Mouse (Mus musculus): ENCODE measurements at regions not wholly inside any gene's neighbourhood (a gene's known extent, or its start where the extent isn't known, plus 50 kb on each side); places are given as distances from the start of the nearest gene placed in this dataset.

- Histone ChIP-seq H3K4me1 (ENCODE audit: control insufficient read depth, insufficient read depth, low read length) (no peaks in the 10 kb centered on the region), H3K36me3 (ENCODE audit: control insufficient read depth, insufficient read depth, low read length) (no peaks in the 10 kb centered on the region), H3K27ac (ENCODE audit: low read depth, low read length) (no peak overlapping the region), H3K9me3 (ENCODE audit: control insufficient read depth, low read length) (no peaks in the 10 kb centered on the region), H3K9ac (replicated peaks; ENCODE audit: low read depth, low read length) (no peak overlapping the region), H3K27me3 (ENCODE audit: control insufficient read depth, insufficient read depth, low read length) (no peaks in the 10 kb centered on the region), H3K4me2 (ENCODE audit: low read depth, low read length) (no peak overlapping the region), H3K4me3 (ENCODE audit: low read depth, low read length) (no peak overlapping the region)
- 96% methylated on average over 1 of the region's 1 CpGs for WGBS
- ATAC-seq (ENCODE audit: low read depth): no peak
These were observed 3879.6 kb upstream of the Gm7489 start for GRCm38 (mm10) chr15:50005142-50005541.

- Histone ChIP-seq H3K4me3 (ENCODE audit: low read depth, low read length) (no peak overlapping the region), H3K36me3 (ENCODE audit: control insufficient read depth, insufficient read depth, low read length) (no peaks in the 10 kb centered on the region)
These were observed 3838.1 kb upstream of the Gm7489 start for GRCm38 (mm10) chr15:50046653-50047052.

GRCm38 (mm10) chr15:50053468-50053867 lies 3831.2 kb upstream of the Gm7489 start:
- no peak overlapping the region for H3K4me3 ChIP-seq (ENCODE audit: low read depth, low read length)
- no peak overlapping the region for H3K9ac ChIP-seq (replicated peaks; ENCODE audit: low read depth, low read length)
- H3K4me1 ChIP-seq (ENCODE audit: control insufficient read depth, insufficient read depth, low read length): no peaks in the 10 kb centered on the region
- H3K36me3 ChIP-seq (ENCODE audit: control insufficient read depth, insufficient read depth, low read length): no peaks in the 10 kb centered on the region
- ATAC-seq (ENCODE audit: low read depth): peak; percentile 21; the same call in 1 of the 2 replicates
- WGBS: 92% methylated on average over 2 of the region's 2 CpGs
- H3K27me3 ChIP-seq (ENCODE audit: control insufficient read depth, insufficient read depth, low read length): no peaks in the 10 kb centered on the region
- no peak overlapping the region for H3K4me2 ChIP-seq (ENCODE audit: low read depth, low read length)
- H3K27ac ChIP-seq (ENCODE audit: low read depth, low read length): no peak overlapping the region
- H3K9me3 ChIP-seq (ENCODE audit: control insufficient read depth, low read length): no peaks in the 10 kb centered on the region

More at GRCm38 (mm10) chr15:50046653-50047052, 3838.1 kb upstream of the Gm7489 start:
- no peak overlapping the region for H3K27ac ChIP-seq (ENCODE audit: low read depth, low read length)
- H3K27me3 ChIP-seq (ENCODE audit: control insufficient read depth, insufficient read depth, low read length): no peaks in the 10 kb centered on the region
- H3K4me2 ChIP-seq (ENCODE audit: low read depth, low read length): no peak overlapping the region
- H3K4me1 ChIP-seq (ENCODE audit: control insufficient read depth, insufficient read depth, low read length): no peaks in the 10 kb centered on the region
- ATAC-seq (ENCODE audit: low read depth): no peak
- no peaks in the 10 kb centered on the region for H3K9me3 ChIP-seq (ENCODE audit: control insufficient read depth, low read length)
- no peak overlapping the region for H3K9ac ChIP-seq (replicated peaks; ENCODE audit: low read depth, low read length)

- Histone ChIP-seq H3K27me3 (ENCODE audit: control insufficient read depth, insufficient read depth, low read length) (no peaks in the 10 kb centered on the region), H3K4me2 (ENCODE audit: low read depth, low read length) (no peak overlapping the region), H3K4me1 (ENCODE audit: control insufficient read depth, insufficient read depth, low read length) (no peaks in the 10 kb centered on the region), H3K36me3 (ENCODE audit: control insufficient read depth, insufficient read depth, low read length) (no peaks in the 10 kb centered on the region), H3K4me3 (ENCODE audit: low read depth, low read length) (no peak overlapping the region), H3K9ac (replicated peaks; ENCODE audit: low read depth, low read length) (no peak overlapping the region), H3K27ac (ENCODE audit: low read depth, low read length) (no peak overlapping the region), H3K9me3 (ENCODE audit: control insufficient read depth, low read length) (no peaks in the 10 kb centered on the region)
- ATAC-seq (ENCODE audit: low read depth): peak; percentile 54; the same call in 1 of the 2 replicates
- 67% methylated on average over 6 of the region's 6 CpGs for WGBS
These were observed 3830.8 kb upstream of the Gm7489 start for GRCm38 (mm10) chr15:50053892-50054291.

GRCm38 (mm10) chr15:50078246-50078645 lies 3806.5 kb upstream of the Gm7489 start:
- WGBS: 97% methylated on average over 1 of the region's 1 CpGs
- ATAC-seq (ENCODE audit: low read depth): no peak
- no peaks in the 10 kb centered on the region for H3K4me1 ChIP-seq (ENCODE audit: control insufficient read depth, insufficient read depth, low read length)
- no peak overlapping the region for H3K9ac ChIP-seq (replicated peaks; ENCODE audit: low read depth, low read length)
- no peak overlapping the region for H3K4me2 ChIP-seq (ENCODE audit: low read depth, low read length)
- H3K27me3 ChIP-seq (ENCODE audit: control insufficient read depth, insufficient read depth, low read length): no peaks in the 10 kb centered on the region
- H3K9me3 ChIP-seq (ENCODE audit: control insufficient read depth, low read length): no peaks in the 10 kb centered on the region
- no peaks in the 10 kb centered on the region for H3K36me3 ChIP-seq (ENCODE audit: control insufficient read depth, insufficient read depth, low read length)
- no peak overlapping the region for H3K4me3 ChIP-seq (ENCODE audit: low read depth, low read length)
- H3K27ac ChIP-seq (ENCODE audit: low read depth, low read length): no peak overlapping the region

- H3K27me3 ChIP-seq (ENCODE audit: control insufficient read depth, insufficient read depth, low read length): no peaks in the 10 kb centered on the region
- H3K27ac ChIP-seq (ENCODE audit: low read depth, low read length): no peak overlapping the region
- no peak overlapping the region for H3K4me2 ChIP-seq (ENCODE audit: low read depth, low read length)
- no peaks in the 10 kb centered on the region for H3K4me1 ChIP-seq (ENCODE audit: control insufficient read depth, insufficient read depth, low read length)
- 85% methylated on average over 2 of the region's 2 CpGs for WGBS
- no peak for ATAC-seq (ENCODE audit: low read depth)
- H3K36me3 ChIP-seq (ENCODE audit: control insufficient read depth, insufficient read depth, low read length): no peaks in the 10 kb centered on the region
- H3K9ac ChIP-seq (replicated peaks; ENCODE audit: low read depth, low read length): no peak overlapping the region
- H3K4me3 ChIP-seq (ENCODE audit: low read depth, low read length): no peak overlapping the region
- no peaks in the 10 kb centered on the region for H3K9me3 ChIP-seq (ENCODE audit: control insufficient read depth, low read length)
These were observed 3802.3 kb upstream of the Gm7489 start for GRCm38 (mm10) chr15:50082428-50082827.

- H3K9me3 ChIP-seq (ENCODE audit: control insufficient read depth, low read length): no peaks in the 10 kb centered on the region
- WGBS: 74% methylated on average over 5 of the region's 5 CpGs
- ATAC-seq (ENCODE audit: low read depth): peak; percentile 51; the same call in 1 of the 2 replicates
- no peak overlapping the region for H3K9ac ChIP-seq (replicated peaks; ENCODE audit: low read depth, low read length)
- H3K4me1 ChIP-seq (ENCODE audit: control insufficient read depth, insufficient read depth, low read length): no peaks in the 10 kb centered on the region
- H3K27ac ChIP-seq (ENCODE audit: low read depth, low read length): no peak overlapping the region
- no peaks in the 10 kb centered on the region for H3K27me3 ChIP-seq (ENCODE audit: control insufficient read depth, insufficient read depth, low read length)
- no peak overlapping the region for H3K4me2 ChIP-seq (ENCODE audit: low read depth, low read length)
- no peaks in the 10 kb centered on the region for H3K36me3 ChIP-seq (ENCODE audit: control insufficient read depth, insufficient read depth, low read length)
- no peak overlapping the region for H3K4me3 ChIP-seq (ENCODE audit: low read depth, low read length)
These were observed 3782.0 kb upstream of the Gm7489 start for GRCm38 (mm10) chr15:50102596-50103277.

- Histone ChIP-seq H3K9me3 (ENCODE audit: control insufficient read depth, low read length) (no peaks in the 10 kb centered on the region), H3K36me3 (ENCODE audit: control insufficient read depth, insufficient read depth, low read length) (no peaks in the 10 kb centered on the region), H3K9ac (replicated peaks; ENCODE audit: low read depth, low read length) (no peak overlapping the region), H3K27ac (ENCODE audit: low read depth, low read length) (no peak overlapping the region), H3K4me3 (ENCODE audit: low read depth, low read length) (no peak overlapping the region), H3K4me2 (ENCODE audit: low read depth, low read length) (no peak overlapping the region), H3K27me3 (ENCODE audit: control insufficient read depth, insufficient read depth, low read length) (no peaks in the 10 kb centered on the region), H3K4me1 (ENCODE audit: control insufficient read depth, insufficient read depth, low read length) (no peaks in the 10 kb centered on the region)
- WGBS: 86% methylated on average over 3 of the region's 3 CpGs
- ATAC-seq (ENCODE audit: low read depth): no peak
These were observed 3775.8 kb upstream of the Gm7489 start for GRCm38 (mm10) chr15:50108913-50109312.

- Histone ChIP-seq H3K27me3 (ENCODE audit: control insufficient read depth, insufficient read depth, low read length) (no peaks in the 10 kb centered on the region), H3K27ac (ENCODE audit: low read depth, low read length) (no peak overlapping the region), H3K9ac (replicated peaks; ENCODE audit: low read depth, low read length) (no peak overlapping the region), H3K4me3 (ENCODE audit: low read depth, low read length) (no peak overlapping the region), H3K36me3 (ENCODE audit: control insufficient read depth, insufficient read depth, low read length) (no peaks in the 10 kb centered on the region), H3K4me2 (ENCODE audit: low read depth, low read length) (no peak overlapping the region), H3K9me3 (ENCODE audit: control insufficient read depth, low read length) (no peaks in the 10 kb centered on the region), H3K4me1 (ENCODE audit: control insufficient read depth, insufficient read depth, low read length) (no peaks in the 10 kb centered on the region)
- no peak for ATAC-seq (ENCODE audit: low read depth)
- 78% methylated on average over 3 of the region's 3 CpGs for WGBS
These were observed 3730.8 kb upstream of the Gm7489 start for GRCm38 (mm10) chr15:50153863-50154262.
